Mouse (Mus musculus): ENCODE results near the gene Gm5725.
"Not testable (repeated sequence)": the region's sequence is repeated elsewhere in the genome, so short reads cannot be mapped to it uniquely, and the experiment has no call there.

Gm5725 gene

DNA sequence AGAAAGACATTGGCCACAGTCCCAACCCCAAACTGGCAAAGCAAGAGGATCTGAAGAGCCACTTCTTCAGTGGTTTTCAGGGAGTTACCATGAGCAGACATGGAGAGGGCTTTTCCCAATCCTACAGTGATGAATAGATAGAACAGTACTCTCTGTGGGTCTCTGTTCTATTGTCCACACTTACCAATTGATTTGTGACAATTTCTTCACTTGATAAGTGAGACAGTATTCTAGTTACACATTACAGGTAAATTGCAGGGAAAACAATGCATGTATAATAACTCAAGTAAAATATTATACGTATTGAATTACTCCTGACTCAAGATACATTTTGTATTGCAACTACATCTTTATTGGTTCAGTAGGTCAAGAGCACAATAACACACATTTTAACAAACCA, at the start of gene Gm5725:
TSS of gene Gm5725 (minus strand) at position 101 of the 400 bp plus-strand sequence.
- not testable (repeated sequence) for DNase-seq (ENCODE audit: low read depth, low spot score)

DNA sequence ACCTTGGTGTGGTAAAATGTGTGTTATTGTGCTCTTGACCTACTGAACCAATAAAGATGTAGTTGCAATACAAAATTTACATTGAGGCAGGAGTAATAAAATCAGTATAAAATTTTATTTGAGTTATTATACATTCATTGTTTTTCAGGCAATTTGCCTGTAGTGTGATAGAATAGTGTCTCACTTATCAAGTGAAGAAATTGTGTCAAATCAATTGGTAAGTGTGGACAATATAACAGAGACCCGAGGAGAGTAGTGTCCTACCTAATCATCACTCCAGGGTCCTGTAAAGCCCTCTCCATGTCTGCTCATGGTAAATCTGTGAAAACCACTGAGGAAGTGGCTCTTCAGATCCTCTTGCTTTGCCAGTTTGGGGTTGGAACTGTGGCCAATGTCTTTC, 12.0 kb downstream of the Gm5725 start, which contains the start of gene Vmn1r135:
TSS of gene Vmn1r135 (plus strand) at position 301 of the 400 bp plus-strand sequence.
- not testable (repeated sequence) for DNase-seq (ENCODE audit: low read depth, low spot score)

DNA sequence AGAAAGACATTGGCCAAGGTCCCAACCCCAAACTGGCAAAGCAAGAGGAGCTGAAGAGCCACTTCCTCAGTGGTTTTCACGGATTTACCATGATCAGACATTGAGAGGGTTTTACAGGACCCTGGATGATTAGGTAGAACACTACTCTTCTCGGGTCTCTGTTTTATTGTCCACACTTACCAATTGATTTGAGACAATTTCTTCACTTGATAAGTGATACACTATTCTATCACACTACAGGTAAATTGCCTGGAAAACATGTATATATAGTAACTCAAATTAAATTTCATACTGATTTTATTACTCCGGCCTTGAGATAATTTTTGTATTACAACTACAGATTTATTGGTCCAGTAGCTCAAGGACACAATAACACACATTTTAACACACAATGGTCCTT, 47.4 kb downstream of the Gm5725 start, which contains the start of gene Gm4177:
TSS of gene Gm4177 (minus strand) at position 101 of the 400 bp plus-strand sequence.
- DNase-seq (ENCODE audit: low read depth, low spot score), result not testable (repeated sequence)
